Mouse (Mus musculus) limb, embryonic 15.5 days (tissue): ENCODE measurements at regions not wholly inside any gene's neighbourhood (a gene's known extent, or its start where the extent isn't known, plus 50 kb on each side); places are given as distances from the start of the nearest gene placed in this dataset.

Experiments
- ATAC-seq: fragments of 200-750 bp; cut with Nextera tagmentation; 2 replicates; pipeline ENCODE4 v1.8.0; 2017; ENCODE audit warnings: low read depth, moderate TSS enrichment; ENCODE audit not compliant: insufficient number of reproducible peaks, low FRiP score, low TSS enrichment
- H3K27ac ChIP-seq: fragments of 300-500 bp; sonication (generic); 2 replicates; pipeline ENCODE4 v1.5.1; 2015; ENCODE audit warnings: moderate library complexity, mild to moderate bottlenecking, inconsistent platforms
- H3K27me3 ChIP-seq: fragments of 300-500 bp; sonication (generic); 2 replicates; pipeline ENCODE4 v1.6.1; 2015; ENCODE audit warnings: inconsistent platforms
- H3K36me3 ChIP-seq: fragments of 300-500 bp; sonication (generic); 2 replicates; pipeline ENCODE4 v1.6.1; 2015; ENCODE audit warnings: inconsistent platforms
- H3K4me1 ChIP-seq: fragments of 300-500 bp; sonication (generic); 2 replicates; pipeline ENCODE4 v1.6.1; 2015; ENCODE audit warnings: inconsistent platforms
- H3K4me2 ChIP-seq: fragments of 300-500 bp; sonication (generic); 2 replicates; pipeline ENCODE4 v1.6.1; 2015; ENCODE audit warnings: mild to moderate bottlenecking, inconsistent platforms
- H3K4me3 ChIP-seq: fragments of 300-500 bp; sonication (generic); 2 replicates; pipeline ENCODE4 v1.5.1; 2015; ENCODE audit warnings: mild to moderate bottlenecking, inconsistent platforms
- H3K9ac ChIP-seq: fragments of 300-500 bp; sonication (generic); 2 replicates; pipeline ENCODE4 v1.6.1; 2015; ENCODE audit warnings: inconsistent platforms
- H3K9me3 ChIP-seq: fragments of 300-500 bp; sonication (generic); 2 replicates; pipeline ENCODE4 v1.6.1; 2016; ENCODE audit warnings: inconsistent platforms
- WGBS: fragments of 180-500 bp; shearing (Covaris S2); methylation state at CpG from one replicate; pipeline ENCODE4 v1.1.7; 2015; 5-methylcytosine and 5-hydroxymethylcytosine counted together

GRCm38 (mm10) chr1:185731062-185731461 is 276.4 kb downstream of the Slc30a10 start:
- H3K4me2 ChIP-seq, result no peak overlapping the region
- H3K4me1 ChIP-seq, result peaks cover 3% of the 10 kb centered on the region; the same call in 1 of the 2 replicates
- H3K4me3 ChIP-seq, result no peak overlapping the region
- no peak for ATAC-seq
- H3K27me3 ChIP-seq, result peaks cover 13% of the 10 kb centered on the region; the same call in 1 of the 2 replicates
- H3K9me3 ChIP-seq, result no peaks in the 10 kb centered on the region
- WGBS, result 25% methylated on average over 9 of the region's 9 CpGs
- no peaks in the 10 kb centered on the region for H3K36me3 ChIP-seq
- H3K27ac ChIP-seq, result no peak overlapping the region
- H3K9ac ChIP-seq, result no peak overlapping the region

- H3K36me3 ChIP-seq, result no peaks in the 10 kb centered on the region
- no peaks in the 10 kb centered on the region for H3K27me3 ChIP-seq
- no peaks in the 10 kb centered on the region for H3K9me3 ChIP-seq
- 63% methylated on average over 2 of the region's 2 CpGs for WGBS
- H3K4me3 ChIP-seq, result no peak overlapping the region
- H3K4me2 ChIP-seq, result no peak overlapping the region
- H3K27ac ChIP-seq, result no peak overlapping the region
- H3K4me1 ChIP-seq, result peaks cover 5% of the 10 kb centered on the region; the same call in 1 of the 2 replicates
- H3K9ac ChIP-seq, result no peak overlapping the region
- no peak for ATAC-seq
Measured at GRCm38 (mm10) chr1:185736773-185737172, 282.1 kb downstream of the Slc30a10 start.

DNA sequence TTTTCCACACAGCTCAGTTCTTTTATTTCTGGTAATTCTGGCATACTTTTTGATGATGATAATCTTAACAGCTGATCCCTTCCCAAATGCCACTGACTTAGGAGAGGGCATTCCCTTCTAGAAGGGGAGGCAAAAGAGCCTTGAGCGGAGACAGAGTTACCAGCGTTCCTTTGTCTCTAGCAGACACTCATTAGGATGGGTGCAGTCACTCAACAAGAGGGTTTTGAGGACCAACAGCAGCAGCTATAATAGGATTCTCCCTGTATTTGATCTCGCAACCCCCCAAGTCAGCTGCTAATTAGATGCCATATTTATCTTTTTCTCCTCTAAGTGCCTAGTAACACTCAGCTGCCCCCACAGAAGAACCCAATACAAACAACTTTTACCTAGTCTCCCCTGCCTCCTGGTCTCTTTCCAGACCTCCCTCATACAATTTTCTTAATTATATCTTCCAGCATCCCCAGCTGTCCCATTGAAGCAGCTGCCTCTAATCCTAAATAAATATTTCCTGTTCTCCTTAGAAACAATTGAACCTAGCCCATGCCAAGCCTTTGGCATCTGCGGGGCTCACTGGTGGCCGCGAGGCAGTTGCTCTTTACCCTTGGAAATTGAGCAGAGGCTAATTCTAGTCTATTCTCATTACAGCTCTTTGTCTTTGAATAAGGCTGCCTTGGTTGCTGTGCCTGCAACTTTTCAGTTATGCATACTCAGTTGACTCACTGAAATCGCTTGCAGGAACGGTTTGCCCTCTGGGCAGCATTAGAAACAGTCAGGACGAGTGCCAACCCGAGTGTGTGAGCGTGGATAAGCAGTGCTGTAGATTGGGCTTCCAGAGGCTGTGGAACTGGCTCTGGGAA is 286.6 kb downstream of the Slc30a10 start:
- Histone ChIP-seq H3K9me3 (no peaks in the 10 kb centered on the region), H3K4me3 (no peak overlapping the region), H3K4me2 (no peak overlapping the region), H3K9ac (no peak overlapping the region), H3K36me3 (no peaks in the 10 kb centered on the region), H3K4me1 (peaks cover 6% of the 10 kb centered on the region; the same call in 1 of the 2 replicates), H3K27ac (no peak overlapping the region), H3K27me3 (no peaks in the 10 kb centered on the region)
- no peak for ATAC-seq
- 45% methylated on average over 11 of the region's 11 CpGs for WGBS

GRCm38 (mm10) chr1:185749251-185749650 is 294.6 kb downstream of the Slc30a10 start:
- H3K4me2 ChIP-seq, result no peak overlapping the region
- no peaks in the 10 kb centered on the region for H3K4me1 ChIP-seq
- no peaks in the 10 kb centered on the region for H3K9me3 ChIP-seq
- no peak overlapping the region for H3K4me3 ChIP-seq
- no peak overlapping the region for H3K27ac ChIP-seq
- WGBS, result 65% methylated on average over 2 of the region's 2 CpGs
- H3K36me3 ChIP-seq, result no peaks in the 10 kb centered on the region
- ATAC-seq, result no peak
- no peak overlapping the region for H3K9ac ChIP-seq
- H3K27me3 ChIP-seq, result no peaks in the 10 kb centered on the region

DNA sequence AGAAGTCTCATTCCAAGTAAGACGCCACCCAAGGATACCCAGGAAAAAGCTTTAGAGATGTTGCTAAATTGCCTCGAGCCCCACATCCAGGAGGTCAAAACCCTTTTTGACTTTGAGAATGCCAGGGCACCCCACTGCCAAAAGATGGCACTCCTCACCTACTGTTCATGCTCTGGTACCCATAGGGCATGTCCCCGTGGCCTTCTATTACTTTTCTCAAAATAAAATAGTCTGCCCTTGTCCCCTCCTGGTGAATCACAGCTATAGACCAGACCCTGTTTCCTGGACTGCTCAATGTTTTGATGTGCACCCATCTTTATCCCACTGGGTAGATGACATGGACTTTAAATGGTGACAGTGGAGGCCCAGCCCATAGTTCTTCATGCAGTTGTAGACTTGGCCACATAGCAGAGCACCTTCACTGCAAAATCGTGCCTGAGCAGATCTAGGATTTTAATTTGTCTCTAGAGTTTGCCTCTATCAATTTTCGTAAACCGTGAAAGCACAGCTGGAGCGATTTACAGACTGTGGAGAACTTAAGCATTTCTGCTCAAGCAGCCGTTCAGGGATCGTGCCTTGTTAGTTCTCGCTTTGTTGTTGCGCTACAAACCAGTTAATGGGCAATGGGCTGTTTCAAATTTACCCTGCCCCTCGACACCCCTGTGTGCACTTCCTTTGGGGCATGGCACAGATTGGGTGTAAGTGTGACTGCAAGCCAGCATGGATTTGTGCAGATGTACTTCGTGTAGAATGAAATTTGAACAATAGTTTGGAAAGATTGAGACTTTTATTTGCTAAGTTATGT is 300.0 kb downstream of the Slc30a10 start:
- Histone ChIP-seq H3K4me1 (peaks cover 7% of the 10 kb centered on the region), H3K4me2 (no peak overlapping the region), H3K4me3 (no peak overlapping the region), H3K27ac (no peak overlapping the region), H3K9me3 (no peaks in the 10 kb centered on the region), H3K36me3 (no peaks in the 10 kb centered on the region), H3K9ac (no peak overlapping the region), H3K27me3 (0 out of 2 replicates have a peak, but pooled peaks cover 3% of the 10 kb centered on the region)
- 27% methylated on average over 13 of the region's 13 CpGs for WGBS
- ATAC-seq, result no peak

GRCm38 (mm10) chr1:185757376-185757775 is 302.7 kb downstream of the Slc30a10 start:
- H3K9ac ChIP-seq, result no peak overlapping the region
- WGBS, result 57% methylated on average over 2 of the region's 2 CpGs
- no peak overlapping the region for H3K27ac ChIP-seq
- peaks cover 7% of the 10 kb centered on the region for H3K4me1 ChIP-seq
- H3K4me3 ChIP-seq, result no peak overlapping the region
- H3K4me2 ChIP-seq, result no peak overlapping the region
- H3K9me3 ChIP-seq, result no peaks in the 10 kb centered on the region
- 0 out of 2 replicates have a peak, but pooled peaks cover 3% of the 10 kb centered on the region for H3K27me3 ChIP-seq
- H3K36me3 ChIP-seq, result no peaks in the 10 kb centered on the region
- no peak for ATAC-seq

DNA sequence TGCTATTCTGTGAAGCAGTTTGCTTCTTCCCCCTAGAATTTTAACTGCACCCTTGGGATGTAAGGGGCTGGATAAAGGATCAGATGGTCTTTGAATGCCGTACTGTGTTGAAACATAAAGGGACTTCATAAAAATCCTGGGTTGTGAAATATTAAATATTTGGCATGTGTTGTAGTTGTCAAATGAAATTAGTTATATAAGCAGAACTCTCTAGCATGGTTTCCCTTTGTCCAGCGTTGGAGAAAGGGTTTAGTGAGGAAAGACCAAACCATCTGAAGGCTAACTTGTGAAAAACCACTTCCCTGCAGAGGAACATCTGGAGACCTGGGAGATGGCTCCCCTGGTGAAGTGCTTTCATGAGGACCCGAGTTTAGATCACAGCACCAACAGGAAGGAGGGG is 319.6 kb downstream of the Slc30a10 start:
- 18% methylated on average over 3 of the region's 3 CpGs for WGBS
- ATAC-seq, result no peak
- Histone ChIP-seq H3K9ac (no peak overlapping the region), H3K4me2 (no peak overlapping the region), H3K27me3 (no peaks in the 10 kb centered on the region), H3K4me3 (no peak overlapping the region), H3K4me1 (peaks cover 10% of the 10 kb centered on the region), H3K9me3 (no peaks in the 10 kb centered on the region), H3K27ac (no peak overlapping the region), H3K36me3 (no peaks in the 10 kb centered on the region)

DNA sequence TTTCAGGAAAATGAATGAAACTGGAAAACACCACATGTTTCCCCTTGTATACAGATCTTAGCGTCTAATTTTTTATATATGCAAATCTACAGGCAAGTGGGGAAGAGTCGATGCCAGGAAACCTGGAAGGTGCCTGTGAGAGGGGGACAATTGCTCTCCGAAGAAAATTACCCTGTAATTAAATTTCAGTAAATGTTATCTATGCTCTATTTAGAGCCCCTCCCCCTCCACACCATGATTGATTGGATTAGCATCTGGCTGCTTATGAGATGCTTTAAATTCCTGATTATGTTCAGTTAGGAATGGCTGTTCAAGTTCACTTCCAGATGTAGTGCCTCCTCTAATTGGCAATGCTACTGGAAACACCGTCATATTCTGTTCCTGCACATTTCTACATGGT is 325.0 kb downstream of the Slc30a10 start:
- H3K27me3 ChIP-seq, result no peaks in the 10 kb centered on the region
- H3K9me3 ChIP-seq, result no peaks in the 10 kb centered on the region
- H3K9ac ChIP-seq, result no peak overlapping the region
- peaks cover 7% of the 10 kb centered on the region; the same call in 1 of the 2 replicates for H3K4me1 ChIP-seq
- 40% methylated on average over 4 of the region's 4 CpGs for WGBS
- H3K36me3 ChIP-seq, result no peaks in the 10 kb centered on the region
- no peak overlapping the region for H3K4me2 ChIP-seq
- no peak for ATAC-seq
- no peak overlapping the region for H3K4me3 ChIP-seq
- no peak overlapping the region for H3K27ac ChIP-seq

- no peak for ATAC-seq
- no peaks in the 10 kb centered on the region for H3K27me3 ChIP-seq
- H3K4me3 ChIP-seq, result no peak overlapping the region
- peaks cover 3% of the 10 kb centered on the region; the same call in 1 of the 2 replicates for H3K4me1 ChIP-seq
- H3K36me3 ChIP-seq, result no peaks in the 10 kb centered on the region
- WGBS, result 94% methylated on average over 3 of the region's 3 CpGs
- H3K27ac ChIP-seq, result no peak overlapping the region
- no peak overlapping the region for H3K4me2 ChIP-seq
- H3K9ac ChIP-seq, result no peak overlapping the region
- H3K9me3 ChIP-seq, result no peaks in the 10 kb centered on the region
Measured at GRCm38 (mm10) chr1:185802156-185802555, 315.0 kb downstream of the Lyplal1 start.

GRCm38 (mm10) chr1:185814901-185815300 is 302.2 kb downstream of the Lyplal1 start:
- Histone ChIP-seq H3K9me3 (no peaks in the 10 kb centered on the region), H3K4me3 (no peak overlapping the region), H3K27me3 (no peaks in the 10 kb centered on the region), H3K9ac (no peak overlapping the region), H3K4me1 (no peaks in the 10 kb centered on the region; the same call in 1 of the 2 replicates), H3K4me2 (no peak overlapping the region), H3K27ac (no peak overlapping the region), H3K36me3 (no peaks in the 10 kb centered on the region)
- WGBS, result 89% methylated on average over 3 of the region's 3 CpGs
- ATAC-seq, result no peak

DNA sequence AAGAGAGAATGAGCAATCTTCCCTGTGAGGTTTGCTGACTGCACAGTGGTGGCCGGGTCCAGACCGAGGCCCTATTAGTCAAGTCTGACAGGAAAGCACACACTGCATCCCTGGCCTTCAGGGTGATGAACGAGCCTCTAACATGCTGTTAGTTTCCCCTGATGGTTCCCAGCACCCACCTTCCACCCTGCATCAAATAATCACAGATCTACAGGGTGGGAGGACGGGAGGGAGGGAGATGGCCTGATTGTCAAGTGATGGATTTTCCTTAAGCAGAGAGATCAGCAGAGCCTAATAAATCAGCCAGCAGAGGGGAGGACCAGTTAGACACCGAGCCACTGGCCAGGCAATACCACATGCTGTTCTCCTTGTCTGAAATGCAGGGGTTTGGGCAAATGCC is 298.1 kb downstream of the Lyplal1 start:
- no peaks in the 10 kb centered on the region for H3K9me3 ChIP-seq
- no peaks in the 10 kb centered on the region for H3K36me3 ChIP-seq
- no peak for ATAC-seq
- no peak overlapping the region for H3K4me3 ChIP-seq
- 27% methylated on average over 5 of the region's 5 CpGs for WGBS
- no peak overlapping the region for H3K27ac ChIP-seq
- H3K4me1 ChIP-seq, result no peaks in the 10 kb centered on the region; the same call in 1 of the 2 replicates
- H3K9ac ChIP-seq, result no peak overlapping the region
- no peak overlapping the region for H3K4me2 ChIP-seq
- H3K27me3 ChIP-seq, result no peaks in the 10 kb centered on the region

DNA sequence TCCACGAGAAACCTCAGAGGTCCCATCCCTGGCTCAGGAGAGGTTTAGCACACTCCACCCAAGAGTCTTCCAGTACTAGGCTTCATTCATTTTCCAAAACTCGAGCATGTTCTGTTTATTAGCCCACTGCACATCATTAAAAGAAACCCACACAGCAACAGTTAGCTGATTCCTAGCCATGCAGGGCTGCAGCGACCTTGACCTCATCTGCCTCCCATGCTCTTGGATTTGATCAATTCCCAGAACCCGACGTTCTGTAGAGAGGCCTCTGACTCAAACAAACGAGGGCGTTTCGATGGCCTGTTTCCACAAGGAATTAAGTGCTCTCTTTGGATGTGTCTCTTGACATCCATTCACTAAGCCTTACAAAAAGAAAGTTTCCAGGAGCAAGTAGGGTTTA is 294.9 kb downstream of the Lyplal1 start:
- WGBS, result 47% methylated on average over 8 of the region's 8 CpGs

More for the DNA sequence above, 294.9 kb downstream of the Lyplal1 start:
- no peak overlapping the region for H3K9ac ChIP-seq
- H3K36me3 ChIP-seq, result no peaks in the 10 kb centered on the region
- no peak overlapping the region for H3K4me3 ChIP-seq
- no peaks in the 10 kb centered on the region for H3K9me3 ChIP-seq
- no peak overlapping the region for H3K27ac ChIP-seq
- no peak overlapping the region for H3K4me2 ChIP-seq
- ATAC-seq, result no peak
- no peaks in the 10 kb centered on the region for H3K27me3 ChIP-seq
- no peaks in the 10 kb centered on the region; the same call in 1 of the 2 replicates for H3K4me1 ChIP-seq
